Mouse (Mus musculus): ENCODE data around the gene Gm33815.
"Not testable (repeated sequence)": the region's sequence is repeated elsewhere in the genome, so short reads cannot be mapped to it uniquely, and the experiment has no call there.

Gm33815 gene

GRCm38 (mm10) chrY:69320832-69321231, at the start of gene Gm33815:
Gm33815 (plus strand) TSS chrY:69321132.
- DNase-seq (ENCODE audit: low spot score), result not testable (repeated sequence)

Data from urinary bladder, postnatal 10 days (tissue).